Mouse (Mus musculus) stomach, postnatal 0 days (tissue): Measurements from ENCODE around the gene H2-M5.

Experiments used
- CTCF ChIP-seq: IDR thresholded peaks from 2 replicates; pipeline ENCODE4 v1.5.1; 2016; ENCODE audit warnings: antibody characterized with exemption, low read depth, mild to moderate bottlenecking, moderate library complexity
- EP300 ChIP-seq: optimal IDR thresholded peaks from 2 replicates; pipeline ENCODE3; 2016; ENCODE audit warnings: antibody characterized with exemption

DNA sequence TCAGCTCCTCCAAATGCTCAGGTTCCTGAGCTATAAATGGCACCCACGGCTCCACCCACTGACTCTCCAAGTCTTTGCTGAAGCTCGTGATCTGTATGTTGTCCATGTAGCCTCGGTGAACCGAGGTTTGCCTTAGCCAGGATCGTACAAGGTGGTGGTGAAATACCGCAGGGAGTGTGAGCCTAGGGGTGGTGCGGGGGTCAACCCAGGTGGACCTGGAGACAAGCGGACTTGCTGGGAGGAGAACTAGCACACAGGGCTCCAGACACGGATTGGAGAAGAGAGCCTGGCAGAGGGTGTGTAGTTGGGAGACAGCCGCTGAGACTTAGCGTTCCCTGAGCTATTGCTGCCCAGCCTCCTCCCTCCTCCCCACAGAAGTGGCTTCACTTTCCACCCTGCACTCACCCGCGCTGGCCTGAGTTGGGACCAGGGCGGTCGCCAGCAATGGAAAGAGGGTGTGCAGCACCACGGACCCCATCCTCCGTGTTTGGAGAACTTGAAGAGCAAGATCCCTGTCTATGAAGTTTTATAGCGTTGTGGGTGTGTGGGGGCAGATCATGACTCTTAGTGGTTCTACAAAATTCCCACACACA, 8.0 kb downstream of the H2-M5 start, which contains the start of gene 2410137M14Rik:
- TF ChIP-seq CTCF (no peak), EP300 (no peak)
